In the genomic region with DNA sequence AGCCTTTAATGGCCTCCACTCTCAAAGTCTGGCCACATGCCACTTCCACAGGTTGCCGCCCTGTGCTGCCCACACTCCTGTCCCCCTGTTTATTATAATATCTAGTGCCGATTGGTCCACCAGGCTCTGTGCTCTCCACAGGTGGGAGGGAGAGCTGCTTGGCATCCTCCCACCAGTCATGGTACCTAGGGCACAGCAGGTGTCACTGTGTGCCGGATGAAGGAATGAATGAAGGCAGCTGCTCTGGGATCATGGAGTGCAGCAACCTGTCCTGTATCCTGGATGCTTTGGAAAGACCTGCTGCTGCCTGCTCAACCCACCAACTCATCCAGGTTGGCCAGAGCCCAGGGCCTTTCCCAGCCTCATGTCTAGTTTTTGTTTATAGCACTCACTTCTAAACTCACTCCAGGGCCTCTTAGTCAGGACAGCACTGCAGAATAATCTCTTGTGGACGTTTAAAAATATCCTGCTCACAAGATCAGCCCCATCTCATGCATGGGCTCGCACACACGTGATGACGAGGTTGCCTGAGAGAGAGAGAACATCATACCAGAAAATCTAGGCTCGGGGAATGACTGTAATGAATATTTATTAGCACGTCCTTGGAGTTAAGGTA, we compare ENCODE assay signal across 14 mouse cellular contexts.
DNase-seq lines count a peak whose midpoint lies in the region; ATAC-seq lines count a peak whose summit lies in the region.
"Had no signal": no experiment of that assay in that cellular context is flagged by ENCODE, and none has a peak within 500 bp of the region (broad histone marks: within the 10 kb centered on the region; RNA-seq: fewer than 3 reads in every experiment).

No protein-coding gene starts in this region.

- H3K9me3 ChIP-seq in heart, embryonic 13.5 days: 0 out of 2 replicates have a peak, but pooled peaks cover 3% of the 10 kb centered on the region
- H3K9me3 ChIP-seq: liver, embryonic 12.5 days; midbrain, embryonic 13.5 days had no signal

- WGBS in heart, embryonic 13.5 days: 60% methylated on average over 9 of the region's 9 CpGs

- peak; percentile 95 for DNase-seq in heart, adult 11 months
- DNase-seq in heart, postnatal 25 days (ENCODE audit: low spot score): no peak
- DNase-seq in brain, adult 2 months (ENCODE audit: low read depth, low spot score): peak; percentile 98
- peak; percentile 85 to 86 for DNase-seq in cerebellum, postnatal 10 days
- no peak for DNase-seq in right cerebral cortex, postnatal 36 days (ENCODE audit: low spot score in 2 of 2)
- DNase-seq in testis, postnatal 10 days (ENCODE audit: low spot score): no peak
- no peak for DNase-seq in thymus, postnatal 36 days
- DNase-seq: adrenal gland, adult 2 months; right cerebral cortex, postnatal 14 days; thymus, adult 2 months had no signal

- H3K27ac ChIP-seq in heart, embryonic 13.5 days (replicated peaks): peak overlapping the region; percentile 82
- H3K27ac ChIP-seq: kidney, postnatal 0 days; liver, embryonic 12.5 days; midbrain, embryonic 13.5 days had no signal

- H3K27me3 ChIP-seq in heart, embryonic 13.5 days (replicated peaks): no peaks in the 10 kb centered on the region
- H3K27me3 ChIP-seq: liver, embryonic 12.5 days; midbrain, embryonic 13.5 days had no signal

- H3K9ac ChIP-seq in heart, embryonic 13.5 days: no peak overlapping the region
- H3K9ac ChIP-seq: liver, embryonic 12.5 days; midbrain, embryonic 13.5 days had no signal

- H3K4me1 ChIP-seq in heart, embryonic 13.5 days: peaks cover 65% of the 10 kb centered on the region
- H3K4me1 ChIP-seq: liver, embryonic 12.5 days had no signal

- no peak overlapping the region for H3K4me2 ChIP-seq in heart, embryonic 13.5 days
- H3K4me2 ChIP-seq: liver, embryonic 12.5 days; midbrain, embryonic 13.5 days had no signal

- no peak; the same call in 1 of the 2 replicates for ATAC-seq in heart, embryonic 13.5 days (ENCODE audit: extremely low read depth, insufficient number of reproducible peaks, low FRiP score, low TSS enrichment)
- ATAC-seq: liver, embryonic 12.5 days; midbrain, embryonic 13.5 days had no signal

- H3K4me3 ChIP-seq in heart, embryonic 13.5 days: no peak overlapping the region
- H3K4me3 ChIP-seq: liver, embryonic 12.5 days; midbrain, embryonic 13.5 days had no signal

- intact Hi-C loops in heart, postnatal 25 days (cut with DNase I): no loop called here

- peaks cover 3% of the 10 kb centered on the region; the same call in 1 of the 2 replicates for H3K36me3 ChIP-seq in heart, embryonic 13.5 days
- H3K36me3 ChIP-seq: liver, embryonic 12.5 days; midbrain, embryonic 13.5 days had no signal

Comparison
In these comparisons a context has a peak if more than half of its experiments do, and no peak if none do; other contexts are left out.
1. DNase-seq: peak in heart, adult 11 months (single experiment), brain, adult 2 months (single experiment) and cerebellum, postnatal 10 days (2 of 2); none in heart, postnatal 25 days (single experiment), right cerebral cortex, postnatal 36 days (0 of 2), testis, postnatal 10 days (single experiment) and thymus, postnatal 36 days (0 of 2).